Mouse (Mus musculus): ENCODE measurements around the gene Nadsyn1.

- TF ChIP-seq POLR2A (IDR thresholded peaks at IDR 0.05; ENCODE audit: low read depth, low read length) (no peak), CTCF (IDR thresholded peaks at IDR 0.05; ENCODE audit: borderline replicate concordance, insufficient read depth, low read length) (no peak)
Observed at GRCm38 (mm10) chr7:143764876-143765530, 57.6 kb downstream of the Nadsyn1 start.

All from embryonic fibroblast, embryonic 13.5 days (primary cell).